Mouse (Mus musculus): ENCODE data around the gene Saa1.

DNA sequence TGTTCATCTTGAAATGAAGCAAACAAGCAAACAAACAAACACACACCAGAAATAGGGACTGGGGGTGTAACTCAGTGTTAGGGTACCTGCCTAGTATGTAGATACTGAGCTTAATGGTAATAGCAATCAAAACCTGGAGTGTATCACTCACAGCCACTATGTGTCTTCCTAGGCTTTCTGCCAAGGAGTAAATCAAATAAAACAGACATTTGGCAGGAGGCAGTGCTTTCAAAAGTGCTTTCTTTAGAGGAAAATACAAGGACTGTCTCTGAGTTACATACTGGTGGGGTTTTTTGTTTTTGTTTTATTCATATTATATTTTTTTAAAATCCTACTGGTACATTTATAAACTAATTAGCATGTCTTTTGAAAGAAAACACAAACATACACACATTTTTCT lies 24.6 kb upstream of the Saa1 start:
- no peak for TF ChIP-seq CTCF (IDR thresholded peaks at IDR 0.05)
- peak; percentile 33; the same call in 1 of the 2 replicates for TF ChIP-seq EP300 (IDR thresholded peaks at IDR 0.05)

All from lung, postnatal 0 days (tissue).